Mouse (Mus musculus) liver, embryonic 16.5 days (tissue): Measurements from ENCODE around the gene Aip. TPM values are rescaled to one million over a fixed set of nuclear protein-coding genes. Genes with fewer than 3 reads are reported as not detected.

Experiments used
- ATAC-seq: fragments of 200-750 bp; cut with Nextera tagmentation; 2 replicates; pipeline ENCODE4 v1.8.0; 2017; ENCODE audit warnings: low read depth, mild to moderate bottlenecking, moderate number of reproducible peaks, moderate library complexity
- H3K27ac ChIP-seq: fragments of 300-500 bp; sonication (generic); 2 replicates; pipeline ENCODE4 v1.5.1; 2014; ENCODE audit warnings: mild to moderate bottlenecking, low read length
- H3K27me3 ChIP-seq: fragments of 300-500 bp; sonication (generic); 2 replicates; pipeline ENCODE4 v1.6.1; 2014; ENCODE audit warnings: low read depth, low read length, mixed read lengths; ENCODE audit not compliant: control insufficient read depth, insufficient read depth
- H3K36me3 ChIP-seq: fragments of 300-500 bp; sonication (generic); 2 replicates; pipeline ENCODE4 v1.6.1; 2014; ENCODE audit warnings: mild to moderate bottlenecking; ENCODE audit not compliant: control insufficient read depth, insufficient read depth
- H3K4me1 ChIP-seq: fragments of 300-500 bp; sonication (generic); 2 replicates; pipeline ENCODE4 v1.6.1; 2014; ENCODE audit warnings: low read depth, low read length, mixed read lengths; ENCODE audit not compliant: control insufficient read depth
- H3K4me2 ChIP-seq: fragments of 300-500 bp; sonication (generic); 2 replicates; pipeline ENCODE4 v1.6.1; 2014; ENCODE audit warnings: low read depth, low read length, mixed read lengths
- H3K4me3 ChIP-seq: fragments of 300-500 bp; sonication (generic); 2 replicates; pipeline ENCODE4 v1.5.1; 2014; ENCODE audit warnings: low read depth, mild to moderate bottlenecking, low read length
- H3K9ac ChIP-seq: fragments of 300-500 bp; sonication (generic); 2 replicates; pipeline ENCODE4 v1.6.1; 2014; ENCODE audit warnings: low read depth, low read length
- H3K9me3 ChIP-seq: fragments of 300-500 bp; sonication (generic); replicated peaks from 2 replicates; pipeline ENCODE4 v1.6.1; 2016; ENCODE audit warnings: low read length; ENCODE audit not compliant: control insufficient read depth
- WGBS: fragments of 180-500 bp; shearing (Covaris S2); extraction: QIAGEN DNeasy Blood & Tissue Kit; methylation state at CpG from one replicate; pipeline ENCODE4 v1.1.7; 2014; ENCODE audit not compliant: insufficient replicate concordance; 5-methylcytosine and 5-hydroxymethylcytosine counted together
- polyA plus RNA-seq: library from polyadenylated mRNA; unstranded; fragments of >200 nt; fragmentation: Nextera tagmentation; extraction: Ambion mirVana; gene quantifications from 2 replicates; pipeline ENCODE4 v1.2.1, GENCODE M21; 2015

The Aip gene
- polyA plus RNA-seq, 1 experiment from 2014 or later = 32.4 TPM

GRCm38 (mm10) chr19:4084984-4085383 lies 40.7 kb downstream of the Aip start:
- H3K27me3 ChIP-seq = peaks cover 5% of the 10 kb centered on the region; the same call in 1 of the 2 replicates
- WGBS = 65% methylated on average over 1 of the region's 1 CpGs
- H3K4me2 ChIP-seq = no peak overlapping the region
- ATAC-seq = peak; percentile 46
- H3K4me1 ChIP-seq = peaks cover 14% of the 10 kb centered on the region
- H3K9me3 ChIP-seq = no peaks in the 10 kb centered on the region
- H3K9ac ChIP-seq = no peak overlapping the region
- no peak overlapping the region for H3K27ac ChIP-seq
- no peaks in the 10 kb centered on the region for H3K36me3 ChIP-seq
- H3K4me3 ChIP-seq = no peak overlapping the region

- Histone ChIP-seq H3K9ac (no peak overlapping the region), H3K4me2 (no peak overlapping the region), H3K36me3 (no peaks in the 10 kb centered on the region), H3K4me3 (no peak overlapping the region), H3K27ac (no peak overlapping the region), H3K4me1 (peaks cover 22% of the 10 kb centered on the region), H3K9me3 (no peaks in the 10 kb centered on the region), H3K27me3 (0 out of 2 replicates have a peak, but pooled peaks cover 3% of the 10 kb centered on the region)
- ATAC-seq = no peak
- WGBS = 37% methylated on average over 8 of the region's 8 CpGs
These were observed 41.8 kb downstream of the Aip start for GRCm38 (mm10) chr19:4083826-4084225.

GRCm38 (mm10) chr19:4083316-4083715 lies 42.3 kb downstream of the Aip start:
- no peak overlapping the region for H3K4me2 ChIP-seq
- no peak overlapping the region for H3K9ac ChIP-seq
- H3K27ac ChIP-seq = no peak overlapping the region
- H3K36me3 ChIP-seq = no peaks in the 10 kb centered on the region
- ATAC-seq = no peak
- H3K4me3 ChIP-seq = no peak overlapping the region
- H3K27me3 ChIP-seq = 0 out of 2 replicates have a peak, but pooled peaks cover 3% of the 10 kb centered on the region
- H3K9me3 ChIP-seq = no peaks in the 10 kb centered on the region
- 80% methylated on average over 7 of the region's 7 CpGs for WGBS
- peaks cover 22% of the 10 kb centered on the region for H3K4me1 ChIP-seq

GRCm38 (mm10) chr19:4082219-4082965 lies 43.3 kb downstream of the Aip start:
- 64% methylated on average over 11 of the region's 11 CpGs for WGBS
- Histone ChIP-seq H3K9me3 (no peaks in the 10 kb centered on the region), H3K9ac (no peak overlapping the region), H3K36me3 (no peaks in the 10 kb centered on the region), H3K4me3 (no peak overlapping the region), H3K4me1 (peaks cover 22% of the 10 kb centered on the region), H3K27ac (no peak overlapping the region), H3K4me2 (no peak overlapping the region), H3K27me3 (0 out of 2 replicates have a peak, but pooled peaks cover 3% of the 10 kb centered on the region)
- ATAC-seq = no peak

GRCm38 (mm10) chr19:4081394-4081793 lies 44.3 kb downstream of the Aip start, which contains the start of gene Cabp2:
Gene Cabp2, plus strand, starts transcription at chr19:4081578.
- H3K27ac ChIP-seq = peak within 1 kb of the TSS; percentile 43
- H3K9me3 ChIP-seq = no peaks in the 10 kb centered on the region
- H3K9ac ChIP-seq = peak within 1 kb of the TSS; percentile 46
- 58% methylated on average over 3 of the region's 3 CpGs for WGBS
- ATAC-seq = no peak
- H3K27me3 ChIP-seq = 0 out of 2 replicates have a peak, but pooled peaks cover 2% of the 10 kb centered on the region
- peak within 1 kb of the TSS; percentile 3; the same call in 1 of the 2 replicates for H3K4me3 ChIP-seq
- no peaks in the 10 kb centered on the region for H3K36me3 ChIP-seq
- peaks cover 22% of the 10 kb centered on the region for H3K4me1 ChIP-seq
- H3K4me2 ChIP-seq = peak within 1 kb of the TSS; percentile 39

- Histone ChIP-seq H3K9ac (peak overlapping the region; percentile 46), H3K4me1 (peaks cover 22% of the 10 kb centered on the region), H3K27me3 (no peaks in the 10 kb centered on the region), H3K27ac (peak overlapping the region; percentile 43), H3K4me2 (peak overlapping the region; percentile 39), H3K9me3 (no peaks in the 10 kb centered on the region), H3K36me3 (no peaks in the 10 kb centered on the region), H3K4me3 (peak overlapping the region; percentile 3; the same call in 1 of the 2 replicates)
- 29% methylated on average over 8 of the region's 8 CpGs for WGBS
- peak; percentile 87 for ATAC-seq
These were observed 45.1 kb downstream of the Aip start for GRCm38 (mm10) chr19:4080511-4081009.

GRCm38 (mm10) chr19:4079594-4079993 lies 46.1 kb downstream of the Aip start:
- no peak overlapping the region for H3K4me2 ChIP-seq
- no peaks in the 10 kb centered on the region for H3K27me3 ChIP-seq
- H3K4me3 ChIP-seq = no peak overlapping the region
- peaks cover 22% of the 10 kb centered on the region for H3K4me1 ChIP-seq
- no peak overlapping the region for H3K27ac ChIP-seq
- H3K36me3 ChIP-seq = no peaks in the 10 kb centered on the region
- H3K9me3 ChIP-seq = no peaks in the 10 kb centered on the region
- ATAC-seq = no peak
- H3K9ac ChIP-seq = no peak overlapping the region
- WGBS = 53% methylated on average over 1 of the region's 1 CpGs

- Histone ChIP-seq H3K27me3 (no peaks in the 10 kb centered on the region), H3K36me3 (no peaks in the 10 kb centered on the region), H3K9ac (no peak overlapping the region), H3K27ac (no peak overlapping the region), H3K9me3 (no peaks in the 10 kb centered on the region), H3K4me3 (no peak overlapping the region), H3K4me1 (peaks cover 16% of the 10 kb centered on the region), H3K4me2 (no peak overlapping the region)
- ATAC-seq = no peak
- 72% methylated on average over 1 of the region's 1 CpGs for WGBS
These were observed 50.1 kb downstream of the Aip start for GRCm38 (mm10) chr19:4075531-4075930.
